In genomic region chr4:141058835-141059234, GRCm38 (mm10) we compare ENCODE assay signal across 17 mouse cellular contexts. TPM values are rescaled to one million over a fixed set of nuclear protein-coding genes. Genes with fewer than 3 reads are reported as not detected.
DNase-seq lines count a peak whose midpoint lies in the region; ATAC-seq and TF ChIP-seq lines count a peak whose summit lies in the region.
"Had no signal": no experiment of that assay in that cellular context is flagged by ENCODE, and none has a peak within 500 bp of the region (broad histone marks: within the 10 kb centered on the region; RNA-seq: fewer than 3 reads in every experiment).

No protein-coding gene starts in this region.

- ATAC-seq in forebrain, embryonic 14.5 days: no peak
- ATAC-seq in intestine, embryonic 15.5 days: no peak
- no peak for ATAC-seq in intestine, postnatal 0 days
- ATAC-seq in neural tube, embryonic 12.5 days (ENCODE audit: low FRiP score, low read depth): no peak
- ATAC-seq in neural tube, embryonic 15.5 days (ENCODE audit: low FRiP score): no peak
- ATAC-seq in stomach, postnatal 0 days (ENCODE audit: low FRiP score, low TSS enrichment): no peak
- ATAC-seq: Patski had no signal

- DNase-seq in forebrain, embryonic 10.5 days (ENCODE audit: extremely low spot score, low spot score): no peak
- no peak for DNase-seq in forebrain, embryonic 14.5 days (ENCODE audit: low spot score)
- DNase-seq in stomach, postnatal 0 days (ENCODE audit: low spot score): no peak
- no peak for DNase-seq in adrenal gland, adult 18-20 months (ENCODE audit: low spot score in 2 of 2)
- DNase-seq: cerebellum, adult 11-12 months; heart, adult 2 months; heart, postnatal 36 days; retina, postnatal 1 day; spleen, adult 18-20 months had no signal

- peaks cover 49% of the 10 kb centered on the region for H3K4me1 ChIP-seq in forebrain, embryonic 10.5 days
- H3K4me1 ChIP-seq in forebrain, embryonic 14.5 days (ENCODE audit: control insufficient read depth, insufficient read depth, low read length): peaks cover 9% of the 10 kb centered on the region
- peaks cover 7% of the 10 kb centered on the region; the same call in 1 of the 2 replicates for H3K4me1 ChIP-seq in intestine, embryonic 15.5 days (replicated peaks)
- H3K4me1 ChIP-seq in intestine, postnatal 0 days (replicated peaks; ENCODE audit: control insufficient read depth, insufficient read depth, low read length): 0 out of 2 replicates have a peak, but pooled peaks cover 8% of the 10 kb centered on the region
- peaks cover 22% of the 10 kb centered on the region for H3K4me1 ChIP-seq in neural tube, embryonic 12.5 days
- peaks cover 27% of the 10 kb centered on the region for H3K4me1 ChIP-seq in neural tube, embryonic 15.5 days
- no peaks in the 10 kb centered on the region; the same call in 1 of the 2 replicates for H3K4me1 ChIP-seq in stomach, postnatal 0 days (replicated peaks; ENCODE audit: control insufficient read depth, insufficient read depth)

- H3K27ac ChIP-seq in forebrain, embryonic 10.5 days: peak overlapping the region; percentile 51
- H3K27ac ChIP-seq in forebrain, embryonic 14.5 days (ENCODE audit: low read depth, low read length): no peak overlapping the region
- H3K27ac ChIP-seq in intestine, embryonic 15.5 days: no peak overlapping the region
- H3K27ac ChIP-seq in intestine, postnatal 0 days (ENCODE audit: low read depth, low read length): no peak overlapping the region
- no peak overlapping the region for H3K27ac ChIP-seq in neural tube, embryonic 12.5 days
- no peak overlapping the region for H3K27ac ChIP-seq in neural tube, embryonic 15.5 days (replicated peaks)
- no peak overlapping the region for H3K27ac ChIP-seq in stomach, postnatal 0 days (replicated peaks)
- H3K27ac ChIP-seq: heart, adult 2 months had no signal

- peak overlapping the region; percentile 68; the same call in 1 of the 2 replicates for H3K4me3 ChIP-seq in forebrain, embryonic 10.5 days
- H3K4me3 ChIP-seq in forebrain, embryonic 14.5 days (ENCODE audit: low read depth, low read length): no peak overlapping the region
- no peak overlapping the region for H3K4me3 ChIP-seq in intestine, embryonic 15.5 days (replicated peaks)
- H3K4me3 ChIP-seq in intestine, postnatal 0 days (ENCODE audit: low read depth, low read length): no peak overlapping the region
- no peak overlapping the region for H3K4me3 ChIP-seq in neural tube, embryonic 12.5 days
- H3K4me3 ChIP-seq in neural tube, embryonic 15.5 days (replicated peaks): no peak overlapping the region
- no peak overlapping the region for H3K4me3 ChIP-seq in stomach, postnatal 0 days (ENCODE audit: low read depth, low read length)
- H3K4me3 ChIP-seq: heart, adult 2 months had no signal

- H3K27me3 ChIP-seq in forebrain, embryonic 10.5 days (ENCODE audit: poor library complexity, severe bottlenecking): no peaks in the 10 kb centered on the region
- no peaks in the 10 kb centered on the region for H3K27me3 ChIP-seq in forebrain, embryonic 14.5 days (replicated peaks; ENCODE audit: control insufficient read depth, insufficient read depth, low read length)
- no peaks in the 10 kb centered on the region for H3K27me3 ChIP-seq in intestine, embryonic 15.5 days (replicated peaks)
- no peaks in the 10 kb centered on the region for H3K27me3 ChIP-seq in intestine, postnatal 0 days (replicated peaks; ENCODE audit: control insufficient read depth, insufficient read depth, low read length)
- no peaks in the 10 kb centered on the region for H3K27me3 ChIP-seq in neural tube, embryonic 12.5 days (replicated peaks)
- no peaks in the 10 kb centered on the region for H3K27me3 ChIP-seq in neural tube, embryonic 15.5 days (replicated peaks)
- H3K27me3 ChIP-seq in stomach, postnatal 0 days (ENCODE audit: control insufficient read depth, insufficient read depth, low read length): no peaks in the 10 kb centered on the region
- H3K27me3 ChIP-seq: Patski had no signal

- no peak for TF ChIP-seq CTCF in intestine, postnatal 0 days (IDR thresholded peaks at IDR 0.05; ENCODE audit: low read depth)
- no peak for TF ChIP-seq CTCF in stomach, postnatal 0 days (IDR thresholded peaks at IDR 0.05; ENCODE audit: low read depth)

- H3K4me2 ChIP-seq in forebrain, embryonic 14.5 days (ENCODE audit: low read length): no peak overlapping the region
- H3K4me2 ChIP-seq in intestine, embryonic 15.5 days (replicated peaks): peak overlapping the region; percentile 74; the same call in 1 of the 2 replicates
- H3K4me2 ChIP-seq in intestine, postnatal 0 days (replicated peaks; ENCODE audit: low read depth): no peak overlapping the region
- H3K4me2 ChIP-seq in neural tube, embryonic 12.5 days (replicated peaks): peak overlapping the region; percentile 85
- H3K4me2 ChIP-seq in neural tube, embryonic 15.5 days: no peak overlapping the region
- no peak overlapping the region for H3K4me2 ChIP-seq in stomach, postnatal 0 days (replicated peaks; ENCODE audit: low read depth)

- H3K9ac ChIP-seq in forebrain, embryonic 14.5 days (ENCODE audit: low read length): no peak overlapping the region
- H3K9ac ChIP-seq in intestine, embryonic 15.5 days: no peak overlapping the region
- no peak overlapping the region for H3K9ac ChIP-seq in intestine, postnatal 0 days (ENCODE audit: low read depth, low read length)
- 0 out of 2 replicates have a peak overlapping the region, but pooled peaks have one; percentile 30 for H3K9ac ChIP-seq in neural tube, embryonic 12.5 days
- no peak overlapping the region for H3K9ac ChIP-seq in neural tube, embryonic 15.5 days (replicated peaks)
- 0 out of 2 replicates have a peak overlapping the region, but pooled peaks have one; percentile 9 for H3K9ac ChIP-seq in stomach, postnatal 0 days (ENCODE audit: low read length)

- no peak for TF ChIP-seq EP300 in stomach, postnatal 0 days (optimal IDR thresholded peaks at IDR 0.05)

- 89% methylated on average over 9 of the region's 9 CpGs for WGBS in forebrain, embryonic 10.5 days
- WGBS in forebrain, embryonic 14.5 days: 78% methylated on average over 9 of the region's 9 CpGs
- WGBS in intestine, embryonic 15.5 days: 74% methylated on average over 9 of the region's 9 CpGs
- 77% methylated on average over 9 of the region's 9 CpGs for WGBS in intestine, postnatal 0 days
- WGBS in neural tube, embryonic 12.5 days: 81% methylated on average over 9 of the region's 9 CpGs
- WGBS in neural tube, embryonic 15.5 days: 81% methylated on average over 9 of the region's 9 CpGs
- 62% methylated on average over 9 of the region's 9 CpGs for WGBS in stomach, postnatal 0 days

- H3K9me3 ChIP-seq in forebrain, embryonic 10.5 days: no peaks in the 10 kb centered on the region
- H3K9me3 ChIP-seq in forebrain, embryonic 14.5 days (replicated peaks; ENCODE audit: control insufficient read depth, low read length): no peaks in the 10 kb centered on the region
- no peaks in the 10 kb centered on the region for H3K9me3 ChIP-seq in intestine, embryonic 15.5 days
- H3K9me3 ChIP-seq in intestine, postnatal 0 days (ENCODE audit: control insufficient read depth): no peaks in the 10 kb centered on the region
- no peaks in the 10 kb centered on the region for H3K9me3 ChIP-seq in neural tube, embryonic 12.5 days
- H3K9me3 ChIP-seq in neural tube, embryonic 15.5 days (replicated peaks): no peaks in the 10 kb centered on the region
- no peaks in the 10 kb centered on the region for H3K9me3 ChIP-seq in stomach, postnatal 0 days (ENCODE audit: control insufficient read depth, low read length)

- peaks cover 42% of the 10 kb centered on the region for H3K36me3 ChIP-seq in forebrain, embryonic 10.5 days (replicated peaks)
- H3K36me3 ChIP-seq in forebrain, embryonic 14.5 days (ENCODE audit: control insufficient read depth, insufficient read depth, low read length): no peaks in the 10 kb centered on the region; the same call in 1 of the 2 replicates
- peaks cover 10% of the 10 kb centered on the region; the same call in 1 of the 2 replicates for H3K36me3 ChIP-seq in intestine, embryonic 15.5 days
- H3K36me3 ChIP-seq in intestine, postnatal 0 days (ENCODE audit: control insufficient read depth, insufficient read depth): 0 out of 2 replicates have a peak, but pooled peaks cover 6% of the 10 kb centered on the region
- peaks cover 25% of the 10 kb centered on the region for H3K36me3 ChIP-seq in neural tube, embryonic 12.5 days
- 0 out of 2 replicates have a peak, but pooled peaks cover 3% of the 10 kb centered on the region for H3K36me3 ChIP-seq in neural tube, embryonic 15.5 days
- H3K36me3 ChIP-seq in stomach, postnatal 0 days (ENCODE audit: control insufficient read depth, insufficient read depth, low read length): no peaks in the 10 kb centered on the region

RNA-seq across cellular contexts. Expression of gene Crocc, which starts 1.5 kb away (rescaled TPM):
- 10.0 and 10.9 TPM in 2 replicates for polyA plus RNA-seq in forebrain, embryonic 10.5 days (2016; fragmentation: Nextera tagmentation; extraction: Ambion mirVana)
- 6.6 and 7.8 TPM in 2 replicates for polyA plus RNA-seq in forebrain, embryonic 14.5 days (2014; fragmentation: Nextera tagmentation; extraction: Ambion mirVana)
- polyA plus RNA-seq in intestine, embryonic 15.5 days (2015; fragmentation: Nextera tagmentation; extraction: Ambion mirVana): 4.0 and 4.7 TPM in 2 replicates
- polyA plus RNA-seq in intestine, postnatal 0 days (2015; fragmentation: Nextera tagmentation; extraction: Ambion mirVana): 1.3 and 1.5 TPM in 2 replicates
- 11.7 and 12.8 TPM in 2 replicates for polyA plus RNA-seq in neural tube, embryonic 12.5 days (2016; fragmentation: Nextera tagmentation; extraction: Ambion mirVana)
- 4.5 and 4.9 TPM in 2 replicates for polyA plus RNA-seq in neural tube, embryonic 15.5 days (2015; fragmentation: Nextera tagmentation; extraction: Ambion mirVana)
- 1.4 and 1.6 TPM in 2 replicates for polyA plus RNA-seq in stomach, postnatal 0 days (2015; fragmentation: Nextera tagmentation; extraction: Ambion mirVana)
- 1 to 10 TPM; 6.4 to 6.9 TPM for total RNA-seq in adrenal gland, adult 18-20 months (2021)

RNA-seq across cellular contexts. Expression of gene Necap2, which starts 19.3 kb away (rescaled TPM):
- polyA plus RNA-seq in forebrain, embryonic 10.5 days (2016; fragmentation: Nextera tagmentation; extraction: Ambion mirVana): 54.1 and 54.7 TPM in 2 replicates
- polyA plus RNA-seq in forebrain, embryonic 14.5 days (2014; fragmentation: Nextera tagmentation; extraction: Ambion mirVana): 36.6 and 41.8 TPM in 2 replicates
- polyA plus RNA-seq in intestine, embryonic 15.5 days (2015; fragmentation: Nextera tagmentation; extraction: Ambion mirVana): 66.6 and 70.2 TPM in 2 replicates
- polyA plus RNA-seq in intestine, postnatal 0 days (2015; fragmentation: Nextera tagmentation; extraction: Ambion mirVana): 103 TPM in 2 replicates
- polyA plus RNA-seq in neural tube, embryonic 12.5 days (2016; fragmentation: Nextera tagmentation; extraction: Ambion mirVana): 55.0 and 61.2 TPM in 2 replicates
- 56.8 and 59.8 TPM in 2 replicates for polyA plus RNA-seq in neural tube, embryonic 15.5 days (2015; fragmentation: Nextera tagmentation; extraction: Ambion mirVana)
- 77.7 and 81.1 TPM in 2 replicates for polyA plus RNA-seq in stomach, postnatal 0 days (2015; fragmentation: Nextera tagmentation; extraction: Ambion mirVana)
- total RNA-seq in adrenal gland, adult 18-20 months (2021): 10 to 100 TPM; 59.3 to 61.1 TPM

RNA-seq across cellular contexts. Expression of gene Spata21, which starts 29.3 kb away (rescaled TPM):
- 0.15 and 0.17 TPM in 2 replicates for polyA plus RNA-seq in forebrain, embryonic 10.5 days (2016; fragmentation: Nextera tagmentation; extraction: Ambion mirVana)
- polyA plus RNA-seq in forebrain, embryonic 14.5 days (2014; fragmentation: Nextera tagmentation; extraction: Ambion mirVana): 0.19 TPM in 1 of 2 replicates, not detected in the other
- polyA plus RNA-seq in intestine, embryonic 15.5 days (2015; fragmentation: Nextera tagmentation; extraction: Ambion mirVana): not detected in 2 replicates
- polyA plus RNA-seq in intestine, postnatal 0 days (2015; fragmentation: Nextera tagmentation; extraction: Ambion mirVana): 0.12 and 0.33 TPM in 2 replicates
- 0.25 TPM in 1 of 2 replicates, not detected in the other for polyA plus RNA-seq in neural tube, embryonic 12.5 days (2016; fragmentation: Nextera tagmentation; extraction: Ambion mirVana)
- 0.51 and 0.55 TPM in 2 replicates for polyA plus RNA-seq in neural tube, embryonic 15.5 days (2015; fragmentation: Nextera tagmentation; extraction: Ambion mirVana)
- 0.05 and 0.11 TPM in 2 replicates for polyA plus RNA-seq in stomach, postnatal 0 days (2015; fragmentation: Nextera tagmentation; extraction: Ambion mirVana)
- not detected for total RNA-seq in adrenal gland, adult 18-20 months (2021)
- total RNA-seq: heart, adult 2 months; heart, postnatal 36 days; megakaryocyte, adult 5-6 weeks had no signal
- polyA plus RNA-seq: erythroblast, embryonic 14.5 days; liver, embryonic 16.5 days; Patski had no signal

RNA-seq across cellular contexts. Expression of gene Mfap2, which starts 48.6 kb away (rescaled TPM):
- polyA plus RNA-seq in forebrain, embryonic 10.5 days (2016; fragmentation: Nextera tagmentation; extraction: Ambion mirVana): 265 TPM in 2 replicates
- polyA plus RNA-seq in forebrain, embryonic 14.5 days (2014; fragmentation: Nextera tagmentation; extraction: Ambion mirVana): 255 and 287 TPM in 2 replicates
- polyA plus RNA-seq in intestine, embryonic 15.5 days (2015; fragmentation: Nextera tagmentation; extraction: Ambion mirVana): 329 and 347 TPM in 2 replicates
- 117 and 138 TPM in 2 replicates for polyA plus RNA-seq in intestine, postnatal 0 days (2015; fragmentation: Nextera tagmentation; extraction: Ambion mirVana)
- polyA plus RNA-seq in neural tube, embryonic 12.5 days (2016; fragmentation: Nextera tagmentation; extraction: Ambion mirVana): 265 and 278 TPM in 2 replicates
- 210 and 222 TPM in 2 replicates for polyA plus RNA-seq in neural tube, embryonic 15.5 days (2015; fragmentation: Nextera tagmentation; extraction: Ambion mirVana)
- polyA plus RNA-seq in stomach, postnatal 0 days (2015; fragmentation: Nextera tagmentation; extraction: Ambion mirVana): 244 and 247 TPM in 2 replicates
- total RNA-seq in adrenal gland, adult 18-20 months (2021): 1 to 10 TPM; 6.4 to 6.6 TPM
- total RNA-seq: megakaryocyte, adult 5-6 weeks had no signal

Comparison
In these comparisons a context has a peak if more than half of its experiments do, and no peak if none do; other contexts are left out.
1. H3K4me2 ChIP-seq: peak in intestine, embryonic 15.5 days (single experiment) and neural tube, embryonic 12.5 days (single experiment); none in forebrain, embryonic 14.5 days (single experiment), intestine, postnatal 0 days (single experiment), neural tube, embryonic 15.5 days (single experiment) and stomach, postnatal 0 days (single experiment).
2. H3K9ac ChIP-seq: peak in neural tube, embryonic 12.5 days (single experiment) and stomach, postnatal 0 days (single experiment); none in forebrain, embryonic 14.5 days (single experiment), intestine, embryonic 15.5 days (single experiment), intestine, postnatal 0 days (single experiment) and neural tube, embryonic 15.5 days (single experiment).